Mouse (Mus musculus) heart, adult 2 months (tissue): ENCODE measurements at regions not wholly inside any gene's neighbourhood (a gene's known extent, or its start where the extent isn't known, plus 50 kb on each side); places are given as distances from the start of the nearest gene placed in this dataset.
A peak's percentile ranks its signal among the peaks of the same experiment; 100 is the strongest.

ENCODE experiments used
- DNase-seq, 2 experiments: peaks; one replicate each; pipeline ENCODE4 v3.0.0; 2021
- H3K27ac ChIP-seq: fragments of 200-600 bp; 2 replicates; pipeline ENCODE4 v1.8.1; 2022
- H3K27me3 ChIP-seq: fragments of 200-500 bp; 2 replicates; pipeline ENCODE4 v1.6.1; 2012; ENCODE audit warnings: mild to moderate bottlenecking, low read length, inconsistent platforms, mixed read lengths; ENCODE audit not compliant: control insufficient read depth, insufficient read depth
- H3K36me3 ChIP-seq: fragments of 200-500 bp; 2 replicates; pipeline ENCODE4 v1.6.1; 2012; ENCODE audit warnings: low read length, inconsistent platforms; ENCODE audit not compliant: control insufficient read depth, insufficient read depth
- H3K4me1 ChIP-seq: fragments of 200-500 bp; 2 replicates; pipeline ENCODE4 v1.6.1; 2011; ENCODE audit warnings: low read length; ENCODE audit not compliant: control insufficient read depth, insufficient read depth
- H3K4me3 ChIP-seq: fragments of 200-600 bp; 2 replicates; pipeline ENCODE4 v1.8.1; 2022
- H3K79me2 ChIP-seq: fragments of 200-500 bp; replicated peaks from 2 replicates; pipeline ENCODE4 v1.6.1; 2012; ENCODE audit warnings: mild to moderate bottlenecking, inconsistent platforms, low read length, moderate library complexity, mixed read lengths; ENCODE audit not compliant: control insufficient read depth, insufficient read depth
- H3K9ac ChIP-seq: fragments of 200-500 bp; 2 replicates; pipeline ENCODE4 v1.6.1; 2012; ENCODE audit warnings: low read depth, mild to moderate bottlenecking, control low read depth, inconsistent platforms, low read length, mixed read lengths
- CTCF ChIP-seq: fragments of 200-600 bp; IDR thresholded peaks from 2 replicates; pipeline ENCODE4 v1.8.1; 2022; ENCODE audit warnings: antibody characterized with exemption, mild to moderate bottlenecking, moderate library complexity
- EP300 ChIP-seq: fragments of 200-500 bp; IDR thresholded peaks from 2 replicates; pipeline ENCODE4 v1.6.1; 2011; ENCODE audit warnings: low read depth, low read length, control low read depth; ENCODE audit not compliant: insufficient read depth
- POLR2A ChIP-seq: fragments of 200-500 bp; IDR thresholded peaks from 2 replicates; pipeline ENCODE4 v1.6.1; 2011; ENCODE audit warnings: mild to moderate bottlenecking, low read depth, low read length, control low read depth; ENCODE audit not compliant: insufficient read depth
- WGBS: fragments of 180-500 bp; shearing (Covaris S2); methylation state at CpG from one replicate; pipeline ENCODE4 v1.1.7; 2018; 5-methylcytosine and 5-hydroxymethylcytosine counted together
- intact Hi-C: fragments of 180-260 bp; cut with DNase I; formaldehyde crosslinking; loops from one replicate; pipeline ENCODE4 v1.15.1; 2025

GRCm38 (mm10) chrX:158987676-158988075 is 222.4 kb upstream of the Rps6ka3 start:
- H3K79me2 ChIP-seq, result no peaks in the 10 kb centered on the region
- H3K27me3 ChIP-seq, result no peaks in the 10 kb centered on the region
- no peaks in the 10 kb centered on the region for H3K36me3 ChIP-seq
- H3K4me1 ChIP-seq, result no peaks in the 10 kb centered on the region
- intact Hi-C loops, result no loop called here
- H3K9ac ChIP-seq, result no peak overlapping the region
- TF ChIP-seq EP300, result no peak
- TF ChIP-seq POLR2A, result no peak
- no peak for TF ChIP-seq CTCF
- WGBS, result 53% methylated on average over 3 of the region's 3 CpGs
- no peak for DNase-seq
- no peak overlapping the region for H3K4me3 ChIP-seq
- H3K27ac ChIP-seq, result no peak overlapping the region

GRCm38 (mm10) chrX:159018955-159019354 is 191.2 kb upstream of the Rps6ka3 start:
- H3K27ac ChIP-seq, result no peak overlapping the region
- TF ChIP-seq CTCF, result no peak
- TF ChIP-seq POLR2A, result no peak
- no peak for TF ChIP-seq EP300
- H3K4me3 ChIP-seq, result no peak overlapping the region
- H3K4me1 ChIP-seq, result no peaks in the 10 kb centered on the region
- intact Hi-C loops, result no loop called here
- WGBS, result 84% methylated on average over 1 of the region's 1 CpGs
- H3K79me2 ChIP-seq, result no peaks in the 10 kb centered on the region
- no peaks in the 10 kb centered on the region for H3K27me3 ChIP-seq
- no peak overlapping the region for H3K9ac ChIP-seq
- no peak for DNase-seq
- no peaks in the 10 kb centered on the region for H3K36me3 ChIP-seq

- no peak overlapping the region for H3K4me3 ChIP-seq
- intact Hi-C loops, result no loop called here
- no peak overlapping the region for H3K9ac ChIP-seq
- no peaks in the 10 kb centered on the region for H3K79me2 ChIP-seq
- no peaks in the 10 kb centered on the region for H3K4me1 ChIP-seq
- no peaks in the 10 kb centered on the region for H3K27me3 ChIP-seq
- 84% methylated on average over 1 of the region's 1 CpGs for WGBS
- no peak for TF ChIP-seq POLR2A
- no peak for TF ChIP-seq CTCF
- TF ChIP-seq EP300, result no peak
- no peak for DNase-seq
- no peaks in the 10 kb centered on the region for H3K36me3 ChIP-seq
- no peak overlapping the region for H3K27ac ChIP-seq
Observed at GRCm38 (mm10) chrX:159026311-159026710, 183.8 kb upstream of the Rps6ka3 start.

GRCm38 (mm10) chrX:159031927-159032326 is 178.2 kb upstream of the Rps6ka3 start:
- Histone ChIP-seq H3K27me3 (no peaks in the 10 kb centered on the region), H3K4me1 (no peaks in the 10 kb centered on the region), H3K4me3 (no peak overlapping the region), H3K36me3 (no peaks in the 10 kb centered on the region), H3K9ac (no peak overlapping the region), H3K79me2 (no peaks in the 10 kb centered on the region), H3K27ac (no peak overlapping the region)
- no peak for TF ChIP-seq EP300
- TF ChIP-seq CTCF, result no peak
- no peak for TF ChIP-seq POLR2A
- 60% methylated on average over 4 of the region's 4 CpGs for WGBS
- DNase-seq, result no peak
- intact Hi-C loops, result no loop called here

- intact Hi-C loops, result loop anchor here (2.0 to 5.0 kb wide), 2 partner anchors 225 to 279 kb away; no protein-coding TSS in a partner anchor
- H3K79me2 ChIP-seq, result no peaks in the 10 kb centered on the region
- peak; percentile 65 to 74 for DNase-seq
- WGBS, result 8% methylated on average over 3 of the region's 3 CpGs
- TF ChIP-seq POLR2A (no peak), CTCF (peak; percentile 74)
- no peaks in the 10 kb centered on the region for H3K36me3 ChIP-seq
- no peak overlapping the region for H3K27ac ChIP-seq
- H3K4me3 ChIP-seq, result no peak overlapping the region
- H3K27me3 ChIP-seq, result no peaks in the 10 kb centered on the region
- H3K9ac ChIP-seq, result no peak overlapping the region
- H3K4me1 ChIP-seq, result no peaks in the 10 kb centered on the region; the same call in 1 of the 2 replicates
Observed at GRCm38 (mm10) chrX:159043432-159043831, 166.7 kb upstream of the Rps6ka3 start.

- no peaks in the 10 kb centered on the region for H3K27me3 ChIP-seq
- WGBS, result 58% methylated on average over 2 of the region's 2 CpGs
- TF ChIP-seq EP300 (no peak), CTCF (no peak), POLR2A (no peak)
- DNase-seq, result no peak
- no peak overlapping the region for H3K27ac ChIP-seq
- H3K4me1 ChIP-seq, result no peaks in the 10 kb centered on the region; the same call in 1 of the 2 replicates
- H3K9ac ChIP-seq, result no peak overlapping the region
- H3K79me2 ChIP-seq, result no peaks in the 10 kb centered on the region
- no peaks in the 10 kb centered on the region for H3K36me3 ChIP-seq
- intact Hi-C loops, result no loop called here
- no peak overlapping the region for H3K4me3 ChIP-seq
Observed at GRCm38 (mm10) chrX:159047876-159048275, 162.2 kb upstream of the Rps6ka3 start.
